Mouse (Mus musculus): Measurements from ENCODE around the gene H2-DMa. TPM values are rescaled to one million over a fixed set of nuclear protein-coding genes. Genes with fewer than 3 reads are reported as not detected.
A peak's percentile ranks its signal among the peaks of the same experiment; 100 is the strongest.

The H2-DMa gene
- polyA plus RNA-seq (2015; fragmentation: Nextera tagmentation; extraction: Ambion mirVana), result 4.4 and 5.2 TPM in 2 replicates

DNA sequence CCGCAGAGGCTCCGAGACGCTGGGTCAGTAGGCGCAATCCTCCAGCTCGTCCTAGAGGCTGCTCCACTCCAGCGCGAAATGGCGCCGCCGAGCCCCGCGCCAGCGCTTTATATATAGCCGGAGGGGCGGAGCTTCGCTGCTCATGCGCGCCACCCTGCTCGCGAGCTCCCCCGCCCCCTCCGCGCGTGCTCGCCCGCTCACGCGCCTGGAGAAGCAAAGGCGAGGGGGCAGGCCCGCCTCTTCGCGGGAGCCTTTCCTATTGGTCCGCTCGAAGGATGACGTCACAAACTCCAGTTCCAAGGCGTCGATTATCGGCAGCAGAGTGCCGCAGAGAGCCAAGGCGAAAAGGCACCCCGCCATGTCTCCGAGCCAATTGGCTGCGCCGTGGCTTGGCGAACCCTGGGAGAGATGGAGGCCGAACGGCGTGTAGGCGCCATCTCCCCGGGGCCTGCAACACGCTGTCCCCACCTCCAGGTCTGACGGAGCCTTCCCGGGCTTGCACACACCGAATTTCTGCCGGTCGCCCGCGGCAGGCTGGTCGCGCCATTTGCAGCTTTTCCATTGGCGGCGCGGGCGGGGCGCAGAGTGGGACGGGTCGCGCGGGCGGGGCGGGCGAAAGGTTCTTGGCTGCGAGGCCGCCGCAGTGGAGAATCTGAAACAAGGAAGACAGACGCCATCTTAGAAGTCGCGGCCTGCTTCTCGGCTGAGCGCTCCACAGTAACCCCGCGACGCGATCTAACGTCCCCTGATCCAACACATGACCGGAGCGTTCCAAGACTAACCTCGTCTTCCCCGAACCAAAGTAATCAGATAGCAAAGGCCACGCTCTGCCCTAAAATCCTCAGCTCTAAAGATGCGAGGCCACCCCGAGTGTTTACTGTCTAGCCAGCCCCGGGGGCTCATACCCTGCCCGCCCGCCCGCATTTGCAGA lies at the start of gene H2-DMa:
Gene H2-DMa, plus strand, starts transcription at position 293 of the 931 bp plus-strand sequence.
- ATAC-seq (ENCODE audit: low read depth), result peak; percentile 74

DNA sequence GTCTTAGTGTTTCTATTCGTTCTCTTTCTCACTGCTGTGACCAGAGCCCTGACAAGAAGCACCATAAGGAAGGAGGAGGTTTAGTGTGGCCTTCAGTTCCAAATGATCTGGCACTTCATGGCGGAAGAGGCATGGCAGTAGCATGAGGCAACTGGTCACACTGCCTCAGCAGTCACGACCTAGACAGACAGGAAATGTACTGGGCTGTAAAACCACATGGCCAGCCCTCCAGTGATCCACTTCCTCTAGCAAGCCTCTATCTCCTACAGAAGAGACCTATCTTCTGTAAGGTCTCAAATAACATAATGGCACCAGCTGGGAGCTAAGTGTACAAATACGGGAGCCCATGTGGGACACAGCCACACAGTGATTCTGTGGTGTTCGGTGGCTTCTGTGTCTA lies 47.2 kb upstream of the H2-DMa start:
- Histone ChIP-seq H3K27ac (no peak overlapping the region), H3K9me3 (replicated peaks) (no peaks in the 10 kb centered on the region; the same call in 1 of the 2 replicates), H3K4me3 (replicated peaks) (no peak overlapping the region), H3K27me3 (peaks cover 18% of the 10 kb centered on the region), H3K9ac (no peak overlapping the region), H3K4me1 (replicated peaks) (no peaks in the 10 kb centered on the region), H3K36me3 (no peaks in the 10 kb centered on the region), H3K4me2 (no peak overlapping the region)
- ATAC-seq (ENCODE audit: low read depth), result no peak
- no peak for DNase-seq
- WGBS (ENCODE audit: insufficient replicate concordance), result 40% methylated on average over 5 of the region's 5 CpGs

More for the DNA sequence above, at the start of gene H2-DMa:
- peak within 1 kb of the TSS; percentile 99 for H3K9ac ChIP-seq
- H3K36me3 ChIP-seq, result peaks cover 44% of the 10 kb centered on the region
- under 1% methylated on average over 95 of the region's 96 CpGs for WGBS (ENCODE audit: insufficient replicate concordance)
- DNase-seq, result peak; percentile 98
- no peaks in the 10 kb centered on the region for H3K27me3 ChIP-seq
- H3K4me3 ChIP-seq (replicated peaks), result peak within 1 kb of the TSS; percentile 100
- H3K4me1 ChIP-seq (replicated peaks), result peaks cover 55% of the 10 kb centered on the region
- H3K9me3 ChIP-seq (replicated peaks), result no peaks in the 10 kb centered on the region
- H3K4me2 ChIP-seq, result peak within 1 kb of the TSS; percentile 99
- peak within 1 kb of the TSS; percentile 100 for H3K27ac ChIP-seq

DNA sequence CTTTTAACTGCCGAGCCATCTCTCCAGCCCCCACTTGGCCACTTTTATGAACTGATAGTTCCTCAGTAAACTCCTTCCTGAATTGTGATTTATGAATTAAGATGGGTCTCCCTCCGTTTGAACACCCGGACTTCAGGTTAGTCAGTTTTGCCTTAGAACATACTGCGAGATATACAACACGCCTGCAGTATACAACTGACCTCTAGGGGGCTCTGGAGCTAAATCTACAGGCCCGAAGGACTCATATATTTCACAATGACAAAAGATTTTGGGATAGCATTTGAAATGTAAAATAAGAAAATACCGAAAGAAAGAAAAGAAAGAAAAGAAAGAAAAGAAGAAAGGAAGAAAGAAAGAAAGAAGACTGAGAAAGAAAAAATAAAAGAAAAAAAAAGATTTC lies 44.1 kb upstream of the H2-DMa start:
- 24% methylated on average over 7 of the region's 7 CpGs for WGBS (ENCODE audit: insufficient replicate concordance)
- no peak overlapping the region for H3K4me2 ChIP-seq
- H3K9me3 ChIP-seq (replicated peaks), result no peaks in the 10 kb centered on the region; the same call in 1 of the 2 replicates
- H3K4me1 ChIP-seq (replicated peaks), result no peaks in the 10 kb centered on the region
- H3K27ac ChIP-seq, result no peak overlapping the region
- peaks cover 23% of the 10 kb centered on the region for H3K27me3 ChIP-seq
- no peaks in the 10 kb centered on the region for H3K36me3 ChIP-seq
- H3K9ac ChIP-seq, result no peak overlapping the region
- DNase-seq, result peak; percentile 18
- H3K4me3 ChIP-seq (replicated peaks), result no peak overlapping the region
- ATAC-seq (ENCODE audit: low read depth), result no peak

DNA sequence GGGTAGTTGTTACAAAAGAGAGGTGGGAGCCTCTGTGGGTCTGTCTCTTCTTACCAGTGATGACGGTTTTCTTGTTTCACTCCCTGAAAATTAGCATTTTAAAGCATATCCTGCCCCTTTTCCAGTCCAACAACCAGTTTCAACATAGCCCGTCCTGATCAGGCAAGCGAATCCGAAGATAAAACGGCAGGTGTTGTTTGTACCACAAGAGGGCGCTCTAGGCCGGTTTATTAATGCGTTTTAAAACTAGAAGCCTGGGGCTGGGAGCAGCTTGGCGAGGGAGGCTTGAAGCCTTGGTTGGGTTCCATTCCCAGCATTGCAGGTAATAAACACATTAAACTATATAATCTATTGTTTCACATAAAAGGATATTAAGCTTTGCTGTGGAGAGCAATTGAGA lies 41.8 kb upstream of the H2-DMa start:
- Histone ChIP-seq H3K27ac (no peak overlapping the region), H3K27me3 (peaks cover 23% of the 10 kb centered on the region), H3K9ac (no peak overlapping the region), H3K36me3 (no peaks in the 10 kb centered on the region), H3K4me1 (replicated peaks) (no peaks in the 10 kb centered on the region), H3K4me2 (no peak overlapping the region), H3K9me3 (replicated peaks) (no peaks in the 10 kb centered on the region), H3K4me3 (replicated peaks) (no peak overlapping the region)
- DNase-seq, result peak; percentile 45
- no peak for ATAC-seq (ENCODE audit: low read depth)
- 2% methylated on average over 9 of the region's 9 CpGs for WGBS (ENCODE audit: insufficient replicate concordance)

DNA sequence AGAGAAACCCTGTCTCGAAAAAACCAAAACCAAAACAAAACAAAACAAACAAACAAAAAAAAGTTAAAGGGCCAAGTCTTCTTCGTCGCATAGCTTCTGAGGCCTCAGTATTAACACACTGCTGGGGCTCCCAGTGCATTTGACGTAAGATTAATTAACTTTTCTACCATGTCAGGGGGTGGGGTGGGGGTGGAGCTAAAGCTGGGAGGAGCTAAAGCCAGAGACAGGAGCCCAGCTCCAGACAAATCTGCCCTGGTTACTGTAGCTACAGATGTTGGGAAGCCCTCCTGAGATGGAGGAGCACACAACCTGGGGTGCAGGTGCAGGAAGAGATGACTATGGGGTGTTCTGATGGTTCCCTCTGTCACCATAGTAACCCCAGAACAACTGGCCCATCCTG lies 41.2 kb upstream of the H2-DMa start:
- Histone ChIP-seq H3K27ac (no peak overlapping the region), H3K4me2 (no peak overlapping the region), H3K4me1 (replicated peaks) (no peaks in the 10 kb centered on the region), H3K9me3 (replicated peaks) (no peaks in the 10 kb centered on the region), H3K9ac (no peak overlapping the region), H3K4me3 (replicated peaks) (no peak overlapping the region), H3K36me3 (no peaks in the 10 kb centered on the region), H3K27me3 (peaks cover 26% of the 10 kb centered on the region)
- DNase-seq (no peak), ATAC-seq (ENCODE audit: low read depth) (no peak)
- 48% methylated on average over 4 of the region's 4 CpGs for WGBS (ENCODE audit: insufficient replicate concordance)

DNA sequence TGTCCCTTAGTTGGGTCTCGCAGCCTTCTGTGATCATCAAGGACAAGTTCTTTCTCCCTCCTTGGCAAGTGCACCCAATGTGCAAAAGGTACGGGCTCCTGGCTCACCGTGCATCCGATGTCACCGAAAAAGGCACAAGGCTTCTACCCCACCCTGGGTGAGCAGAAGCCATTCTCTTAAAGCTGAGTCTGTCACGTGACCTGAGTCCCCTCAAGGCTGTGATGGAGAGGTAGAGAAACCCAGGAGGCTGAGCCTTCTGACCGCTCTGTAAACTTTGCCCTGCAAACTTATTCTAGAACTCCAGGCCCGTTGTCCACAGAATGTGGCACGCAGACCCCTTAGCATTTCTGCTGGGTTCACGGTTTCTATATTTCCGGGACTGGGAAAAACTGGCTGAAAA lies 40.3 kb upstream of the H2-DMa start:
- no peaks in the 10 kb centered on the region for H3K4me1 ChIP-seq (replicated peaks)
- peaks cover 26% of the 10 kb centered on the region for H3K27me3 ChIP-seq
- 80% methylated on average over 11 of the region's 11 CpGs for WGBS (ENCODE audit: insufficient replicate concordance)
- DNase-seq (no peak), ATAC-seq (ENCODE audit: low read depth) (no peak)
- no peak overlapping the region for H3K27ac ChIP-seq
- no peaks in the 10 kb centered on the region for H3K9me3 ChIP-seq (replicated peaks)
- H3K4me2 ChIP-seq, result no peak overlapping the region
- no peak overlapping the region for H3K9ac ChIP-seq
- H3K4me3 ChIP-seq (replicated peaks), result no peak overlapping the region
- H3K36me3 ChIP-seq, result no peaks in the 10 kb centered on the region

GRCm38 (mm10) chr17:34079621-34080020 lies 39.7 kb upstream of the H2-DMa start:
- DNase-seq, result no peak
- Histone ChIP-seq H3K4me2 (no peak overlapping the region), H3K27ac (no peak overlapping the region), H3K4me1 (replicated peaks) (no peaks in the 10 kb centered on the region), H3K27me3 (peaks cover 26% of the 10 kb centered on the region), H3K36me3 (no peaks in the 10 kb centered on the region), H3K9ac (no peak overlapping the region), H3K4me3 (replicated peaks) (no peak overlapping the region), H3K9me3 (replicated peaks) (no peaks in the 10 kb centered on the region)
- WGBS (ENCODE audit: insufficient replicate concordance), result 26% methylated on average over 5 of the region's 5 CpGs
- ATAC-seq (ENCODE audit: low read depth), result no peak

GRCm38 (mm10) chr17:34083104-34083503 lies 36.2 kb upstream of the H2-DMa start:
- WGBS (ENCODE audit: insufficient replicate concordance), result 21% methylated on average over 8 of the region's 8 CpGs
- DNase-seq, result no peak
- Histone ChIP-seq H3K27ac (no peak overlapping the region), H3K27me3 (peaks cover 4% of the 10 kb centered on the region; the same call in 1 of the 2 replicates), H3K9me3 (replicated peaks) (no peaks in the 10 kb centered on the region), H3K4me3 (replicated peaks) (no peak overlapping the region), H3K4me2 (no peak overlapping the region), H3K36me3 (no peaks in the 10 kb centered on the region), H3K9ac (no peak overlapping the region), H3K4me1 (replicated peaks) (no peaks in the 10 kb centered on the region)
- ATAC-seq (ENCODE audit: low read depth), result no peak

DNA sequence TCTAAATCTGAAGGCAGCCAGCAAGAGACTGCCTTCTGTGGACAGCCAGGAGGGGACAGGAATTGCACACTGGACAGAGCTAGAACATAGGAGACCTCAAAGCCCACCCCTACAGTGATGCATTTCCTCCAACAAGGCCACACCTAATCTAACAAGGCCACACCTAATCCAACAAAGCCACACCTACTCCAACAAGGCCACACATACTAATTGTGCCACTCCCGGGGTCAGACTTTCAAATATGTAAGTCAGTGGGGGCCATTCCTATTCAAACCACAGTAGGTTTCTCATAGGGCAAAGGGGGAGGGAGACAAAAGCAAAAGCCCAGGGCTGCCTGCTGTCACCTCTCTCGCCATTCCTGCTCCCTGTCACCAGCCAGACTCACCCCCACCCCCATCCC lies 32.0 kb upstream of the H2-DMa start:
- 55% methylated on average over 2 of the region's 2 CpGs for WGBS (ENCODE audit: insufficient replicate concordance)
- no peak overlapping the region for H3K27ac ChIP-seq
- H3K4me3 ChIP-seq (replicated peaks), result no peak overlapping the region
- H3K27me3 ChIP-seq, result peaks cover 4% of the 10 kb centered on the region; the same call in 1 of the 2 replicates
- no peaks in the 10 kb centered on the region for H3K36me3 ChIP-seq
- ATAC-seq (ENCODE audit: low read depth) (no peak), DNase-seq (no peak)
- H3K9ac ChIP-seq, result no peak overlapping the region
- H3K4me1 ChIP-seq (replicated peaks), result no peaks in the 10 kb centered on the region
- H3K9me3 ChIP-seq (replicated peaks), result no peaks in the 10 kb centered on the region
- no peak overlapping the region for H3K4me2 ChIP-seq

- H3K4me3 ChIP-seq (replicated peaks), result no peak overlapping the region
- no peak for ATAC-seq (ENCODE audit: low read depth)
Observed at GRCm38 (mm10) chr17:34088124-34088523, 31.2 kb upstream of the H2-DMa start.

DNA sequence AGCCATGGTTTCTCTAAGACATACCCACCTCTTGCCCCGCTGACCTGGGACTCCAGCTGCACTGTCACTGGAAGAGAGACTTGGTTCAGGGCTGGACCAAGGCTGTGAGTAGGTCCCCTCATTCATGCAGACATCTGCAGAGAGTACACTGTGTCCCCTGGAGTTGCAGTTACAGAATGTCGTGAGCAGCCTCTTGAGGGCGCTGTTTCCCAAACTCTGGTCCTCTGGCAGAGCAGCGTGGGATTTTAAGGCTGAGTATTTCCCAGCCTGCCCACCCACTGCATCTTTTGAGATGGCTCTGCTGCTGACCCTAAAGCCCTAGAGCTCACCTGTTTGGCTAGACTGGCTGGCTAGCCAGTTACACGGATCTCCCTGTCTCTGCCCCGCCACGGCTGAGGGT lies 28.4 kb upstream of the H2-DMa start:
- Histone ChIP-seq H3K4me3 (replicated peaks) (no peak overlapping the region), H3K9me3 (replicated peaks) (no peaks in the 10 kb centered on the region), H3K27me3 (peaks cover 6% of the 10 kb centered on the region), H3K36me3 (no peaks in the 10 kb centered on the region), H3K27ac (no peak overlapping the region), H3K4me1 (replicated peaks) (peaks cover 7% of the 10 kb centered on the region; the same call in 1 of the 2 replicates), H3K9ac (no peak overlapping the region), H3K4me2 (no peak overlapping the region)
- ATAC-seq (ENCODE audit: low read depth) (no peak), DNase-seq (no peak)
- WGBS (ENCODE audit: insufficient replicate concordance), result 42% methylated on average over 7 of the region's 7 CpGs

More at GRCm38 (mm10) chr17:34088124-34088523, 31.2 kb upstream of the H2-DMa start:
- Histone ChIP-seq H3K27ac (no peak overlapping the region), H3K27me3 (no peaks in the 10 kb centered on the region), H3K9ac (no peak overlapping the region), H3K36me3 (no peaks in the 10 kb centered on the region), H3K9me3 (replicated peaks) (no peaks in the 10 kb centered on the region), H3K4me2 (no peak overlapping the region), H3K4me1 (replicated peaks) (peaks cover 1% of the 10 kb centered on the region; the same call in 1 of the 2 replicates)
- 58% methylated on average over 11 of the region's 11 CpGs for WGBS (ENCODE audit: insufficient replicate concordance)
- DNase-seq, result no peak

All from liver, embryonic 13.5 days (tissue).